Mouse (Mus musculus): ENCODE results near the gene Socs3.

Gene Socs3

DNA sequence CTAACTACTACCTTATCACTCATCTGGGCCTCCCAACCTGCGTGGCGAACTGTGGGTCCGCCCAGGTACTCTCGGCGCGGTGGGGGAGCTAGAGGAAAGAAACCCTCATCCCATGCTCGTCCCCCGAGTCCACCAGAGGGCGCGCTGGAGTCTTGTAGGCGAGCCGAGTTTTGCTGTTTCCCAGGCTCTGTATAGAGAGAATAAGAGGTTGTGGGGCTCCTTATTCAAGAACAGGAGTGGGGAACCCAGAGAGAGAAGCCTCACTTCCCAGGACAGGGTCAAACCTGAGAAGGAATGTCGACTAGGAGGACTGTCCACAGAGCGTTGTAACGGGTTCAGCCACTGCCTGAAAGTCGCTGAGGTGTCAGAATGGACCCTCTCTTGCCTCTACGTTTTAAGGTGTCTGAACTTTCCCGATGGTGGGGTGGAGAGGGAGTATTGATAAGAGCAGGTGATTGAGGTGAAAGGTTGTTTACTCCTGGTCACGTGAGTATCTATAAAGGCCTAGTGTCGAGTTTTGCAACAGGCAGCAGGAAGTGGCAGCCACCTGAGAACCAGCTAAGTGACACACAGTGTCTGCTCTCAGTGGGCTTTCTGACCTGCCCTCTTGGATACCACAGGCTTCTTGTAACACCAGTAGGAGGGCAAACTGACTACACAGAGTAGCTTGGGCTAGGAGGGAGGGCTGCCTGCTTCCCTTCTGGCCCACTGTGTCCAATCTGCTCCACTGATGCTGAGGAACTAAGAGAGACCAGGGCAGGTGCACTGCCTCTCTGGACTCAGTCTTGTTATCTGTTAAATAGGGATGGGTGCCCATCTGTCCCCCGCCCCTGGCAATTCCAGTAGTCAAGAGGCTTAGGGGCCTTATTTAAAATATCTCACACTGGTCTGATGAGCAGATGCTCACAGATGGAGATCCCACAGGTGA, at the start of gene Socs3:
Gene Socs3, minus strand, starts transcription at position 103 of the 928 bp plus-strand sequence.
- in situ Hi-C loops (cut with MboI, MseI), result loop anchor here (5.0 to 10.0 kb wide), 9 partner anchors 47 to 1585 kb away; partner anchors contain the start of genes Tha1 (in 2 of the 2), Tmc6 (in 1 of the 2) and Tmc8 (in 1 of the 2)

- in situ Hi-C loops (cut with MboI, MseI), result loop anchor here in 1 of 2 experiments (5.0 to 10.0 kb wide), 2 partner anchors 51 to 1994 kb away; partner anchors contain the start of gene H3f3b
Measured at GRCm38 (mm10) chr11:118018328-118018727, 48.5 kb upstream of the Socs3 start.

- in situ Hi-C loops (cut with MboI, MseI), result loop anchor here in 1 of 2 experiments (5.0 to 10.0 kb wide), 2 partner anchors 48 to 1991 kb away; partner anchors contain the start of gene H3f3b
Measured at GRCm38 (mm10) chr11:118015381-118016145, 45.7 kb upstream of the Socs3 start.

- in situ Hi-C loops (cut with MboI, MseI), result loop anchor here in 1 of 2 experiments (10.0 kb wide), 1 partner anchor 1990 kb away; the partner anchor contains the start of gene H3f3b
Measured at GRCm38 (mm10) chr11:118014391-118014995, 44.6 kb upstream of the Socs3 start.

DNA sequence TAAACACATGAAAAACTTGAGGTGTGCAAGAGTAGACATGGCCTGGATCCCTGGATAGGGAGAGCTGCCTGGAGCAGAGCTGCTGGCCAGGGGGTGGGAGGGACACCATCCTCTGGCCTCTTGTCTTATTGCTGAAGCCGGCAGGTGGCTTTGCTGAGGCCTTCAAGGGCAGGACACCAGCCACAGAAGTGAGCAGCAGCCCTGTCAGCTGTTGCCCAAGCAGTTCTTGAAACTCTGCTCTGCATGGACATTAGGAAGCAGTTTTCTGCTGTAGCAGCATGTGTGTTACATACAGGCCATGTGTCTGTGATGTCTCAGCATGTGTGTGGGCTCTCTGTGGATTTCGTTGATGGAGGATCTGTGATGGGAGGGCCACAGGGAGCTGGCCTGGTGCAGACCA, 43.5 kb upstream of the Socs3 start:
- in situ Hi-C loops (cut with MboI, MseI), result loop anchor here in 1 of 2 experiments (10.0 kb wide), 1 partner anchor 1989 kb away; the partner anchor contains the start of gene H3f3b

GRCm38 (mm10) chr11:118012595-118012994, 42.7 kb upstream of the Socs3 start:
- in situ Hi-C loops (cut with MboI, MseI), result loop anchor here in 1 of 2 experiments (10.0 kb wide), 1 partner anchor 1988 kb away; the partner anchor contains the start of gene H3f3b

DNA sequence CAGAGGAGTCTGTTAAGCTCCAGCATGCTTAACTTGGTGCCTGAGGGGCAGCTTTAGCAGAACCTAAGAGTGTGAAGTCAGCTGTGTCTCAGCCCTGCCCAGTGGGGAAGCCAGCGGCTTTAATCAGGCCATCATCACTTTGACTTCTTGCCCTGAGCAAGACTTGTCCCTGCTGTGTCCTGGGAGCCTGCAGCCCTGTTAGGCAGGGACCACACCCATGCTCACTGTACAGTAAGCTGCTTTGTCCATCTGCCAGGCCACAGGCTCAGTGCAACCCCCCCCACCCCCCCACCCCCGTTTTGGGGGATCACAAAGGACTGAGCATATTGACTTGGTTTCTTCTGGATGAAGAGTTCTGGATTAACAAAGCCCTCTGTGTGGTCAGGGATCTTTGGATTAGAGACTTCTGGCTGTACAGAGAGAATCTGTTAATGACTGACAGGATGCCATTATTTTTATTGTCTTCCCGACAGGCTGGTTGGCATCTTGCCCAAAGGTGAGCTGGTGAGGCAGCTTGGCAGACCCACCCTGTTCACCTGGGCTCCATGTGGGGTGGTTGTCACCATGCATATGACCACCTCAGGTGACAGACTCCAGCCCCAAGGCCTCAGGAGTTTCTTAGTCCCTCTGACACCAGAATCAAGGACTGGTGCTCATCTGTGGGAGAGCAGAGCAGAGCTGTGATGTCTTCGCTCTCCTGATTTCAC, 40.2 kb upstream of the Socs3 start:
- in situ Hi-C loops (cut with MboI, MseI), result loop anchor here in 1 of 2 experiments (10.0 kb wide), 1 partner anchor 1985 kb away; the partner anchor contains the start of gene H3f3b

- in situ Hi-C loops (cut with MboI, MseI), result no loop called here
Measured at GRCm38 (mm10) chr11:118008843-118009242, 39.0 kb upstream of the Socs3 start.

DNA sequence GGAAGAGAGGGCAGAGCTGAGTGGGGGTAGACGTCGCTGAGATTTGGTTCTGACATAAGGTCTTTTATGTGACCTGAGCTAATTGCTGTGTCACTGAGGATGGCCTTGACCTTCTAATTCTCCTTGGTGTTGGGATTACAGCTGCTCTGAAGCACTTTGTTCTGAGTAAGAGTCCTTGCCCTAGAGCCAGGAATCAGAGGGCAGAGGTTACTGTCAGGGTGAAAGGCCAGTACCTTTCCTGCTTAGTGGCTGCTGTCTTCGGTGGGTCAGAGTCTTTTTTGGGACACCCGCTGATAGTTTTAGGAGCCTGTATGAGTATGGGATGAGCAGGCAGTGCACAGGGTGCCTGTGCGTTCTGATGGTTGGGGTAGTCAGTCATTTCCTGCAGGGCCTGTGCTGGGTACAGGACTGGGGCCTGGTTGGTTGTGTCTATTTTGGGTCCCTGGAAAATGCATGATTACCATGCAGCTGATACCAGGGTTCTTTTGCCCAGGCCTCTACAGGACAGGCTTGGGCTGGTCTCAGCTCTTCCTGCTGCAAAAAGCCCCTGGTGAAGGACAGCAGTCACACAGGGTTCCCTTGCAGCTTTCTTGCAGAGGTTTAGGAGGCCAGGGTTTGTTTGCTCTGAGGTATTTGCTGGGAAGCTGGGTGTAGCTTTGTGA, 38.4 kb upstream of the Socs3 start:
- in situ Hi-C loops (cut with MboI, MseI), result no loop called here

DNA sequence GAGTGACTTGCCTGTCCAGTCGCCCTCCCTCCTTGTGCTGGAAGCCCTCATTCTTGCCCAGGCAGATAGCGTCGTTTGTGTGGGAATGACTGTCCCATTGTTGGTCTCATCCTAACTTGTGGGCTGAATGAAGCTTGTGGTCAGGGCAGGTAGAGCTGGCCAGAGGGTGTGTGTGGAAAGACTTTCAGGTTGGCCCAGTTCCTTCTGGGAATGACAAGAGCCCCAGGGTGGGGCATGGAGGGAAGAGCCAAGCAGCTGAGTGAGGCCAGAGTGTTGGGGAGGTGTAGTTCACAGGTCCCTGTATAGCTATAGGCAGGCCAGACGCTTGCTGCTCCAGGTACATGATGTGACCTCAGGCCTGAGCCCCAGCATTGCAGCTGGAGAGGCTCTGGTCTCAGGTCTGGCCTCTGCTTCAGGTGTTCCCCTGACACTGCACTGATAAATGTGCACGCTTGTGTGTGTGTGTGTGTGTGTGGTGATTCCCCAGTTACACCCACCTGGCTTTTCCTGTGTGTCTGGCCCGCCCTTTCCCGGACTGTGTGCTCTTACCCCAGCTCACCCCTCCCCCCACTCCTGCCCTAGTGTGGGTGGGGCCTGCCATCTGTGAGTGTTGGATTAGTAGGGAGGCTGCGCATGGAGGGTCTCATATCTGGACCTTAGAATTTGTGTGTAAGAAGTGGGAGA, 37.8 kb upstream of the Socs3 start:
- in situ Hi-C loops (cut with MboI, MseI), result no loop called here

DNA sequence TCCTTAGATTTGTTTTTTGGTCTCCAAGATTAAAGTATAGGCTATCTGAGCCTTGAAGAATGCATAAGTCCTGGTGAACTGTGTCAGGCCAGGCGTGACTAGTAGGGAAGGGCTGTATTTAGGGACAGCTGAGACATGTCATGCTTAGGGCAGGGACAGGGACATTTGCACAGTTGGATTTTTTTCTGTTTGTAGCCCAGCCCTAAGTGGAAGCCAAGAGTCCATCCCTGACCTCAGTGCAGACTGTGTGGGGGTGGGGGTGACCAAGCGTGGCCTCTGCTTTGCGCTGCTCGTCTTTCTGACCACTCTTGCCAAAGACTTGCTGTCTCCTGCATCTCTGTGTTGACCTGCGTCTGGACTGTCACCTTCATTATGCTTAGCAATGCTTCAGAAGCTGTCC, 34.4 kb upstream of the Socs3 start:
- in situ Hi-C loops (cut with MboI, MseI), result no loop called here

- in situ Hi-C loops (cut with MboI, MseI), result no loop called here
Measured at GRCm38 (mm10) chr11:118003718-118004117, 33.9 kb upstream of the Socs3 start.

DNA sequence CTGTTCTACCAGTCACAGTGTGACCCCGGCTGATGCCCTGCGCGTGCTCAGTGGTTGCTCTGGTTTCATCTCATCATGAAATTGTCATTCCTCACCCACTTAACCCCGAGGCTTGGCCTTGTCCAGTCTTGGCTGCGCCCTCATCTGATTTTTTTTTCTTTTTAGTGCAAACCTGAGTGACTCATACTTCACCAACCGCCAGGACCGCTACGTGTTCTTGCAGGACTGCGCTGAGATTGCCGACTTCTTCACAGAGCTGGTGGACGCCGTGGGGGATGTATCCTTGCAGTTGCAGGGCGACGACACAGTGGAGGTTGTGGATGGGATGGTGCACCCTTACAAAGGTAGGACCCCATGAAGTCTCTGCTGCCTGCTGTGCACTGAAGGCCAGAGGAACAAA, 33.3 kb upstream of the Socs3 start:
- in situ Hi-C loops (cut with MboI, MseI), result no loop called here

DNA sequence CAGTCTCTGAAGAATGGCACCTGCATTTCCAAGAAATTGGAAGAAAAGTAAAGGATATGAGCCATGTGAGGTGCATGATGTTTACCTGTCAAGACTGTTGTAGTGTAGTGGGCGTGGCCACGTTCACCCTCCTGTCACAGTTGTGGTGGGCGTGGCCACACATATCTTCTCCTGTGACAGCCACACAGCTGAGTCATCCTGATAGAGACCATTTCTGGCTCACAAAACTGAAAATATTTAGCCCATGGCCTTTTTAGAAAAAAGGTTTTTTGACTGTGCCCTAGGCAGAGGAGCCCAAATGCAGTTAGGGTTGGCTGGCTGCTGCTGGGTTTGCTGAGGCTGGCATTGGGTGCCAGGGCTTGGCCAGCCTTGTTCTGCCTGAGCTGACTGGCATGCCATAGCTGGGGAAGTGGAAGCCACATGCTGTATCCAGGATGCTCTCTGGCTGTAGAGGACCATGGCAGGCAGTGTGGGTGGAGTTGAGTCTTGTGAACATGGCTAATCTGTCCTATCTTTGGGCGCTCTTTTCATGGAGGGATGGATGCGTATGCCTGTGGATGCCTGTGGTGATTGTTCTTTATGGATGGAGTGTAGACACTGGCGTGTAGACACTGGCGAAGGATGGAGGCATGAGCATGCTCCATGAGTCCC, 30.8 kb upstream of the Socs3 start:
- in situ Hi-C loops (cut with MboI, MseI), result no loop called here

GRCm38 (mm10) chr11:118000083-118000482, 30.2 kb upstream of the Socs3 start:
- in situ Hi-C loops (cut with MboI, MseI), result no loop called here

DNA sequence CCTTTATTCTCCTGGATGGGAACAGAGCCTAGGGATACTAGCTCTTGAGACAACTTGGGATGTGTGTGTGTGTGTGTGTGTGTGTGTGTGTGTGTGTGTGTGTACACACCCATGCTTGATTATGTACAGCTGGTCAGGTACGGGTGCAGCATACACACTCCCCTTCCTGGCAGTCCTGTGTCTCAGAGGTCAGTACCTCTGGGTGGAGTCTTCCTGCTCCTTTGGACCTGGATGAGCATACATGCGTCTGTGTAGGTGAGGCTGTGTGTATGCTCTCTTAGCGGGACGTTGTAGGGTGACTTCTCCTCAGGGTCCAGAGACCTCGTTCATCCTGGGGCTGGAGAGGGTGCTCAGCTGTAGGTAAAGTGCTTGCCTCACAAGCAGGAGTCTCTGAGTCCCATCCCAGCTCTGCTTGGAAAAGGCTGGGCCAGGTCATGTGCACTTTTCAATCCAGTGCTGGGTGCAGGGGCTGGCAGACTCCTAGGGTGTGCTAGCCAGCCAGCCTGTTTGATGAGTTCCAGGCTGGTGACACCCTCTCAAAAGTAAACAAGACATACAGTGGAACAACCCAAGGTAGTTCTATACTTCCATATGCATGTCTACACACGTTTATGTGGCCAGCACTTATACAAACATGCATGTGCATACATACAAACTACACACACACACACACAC, 29.6 kb upstream of the Socs3 start:
- in situ Hi-C loops (cut with MboI, MseI), result loop anchor here in 1 of 2 experiments (5.0 kb wide), 1 partner anchor 248 kb away; the partner anchor contains the start of gene Cyth1

DNA sequence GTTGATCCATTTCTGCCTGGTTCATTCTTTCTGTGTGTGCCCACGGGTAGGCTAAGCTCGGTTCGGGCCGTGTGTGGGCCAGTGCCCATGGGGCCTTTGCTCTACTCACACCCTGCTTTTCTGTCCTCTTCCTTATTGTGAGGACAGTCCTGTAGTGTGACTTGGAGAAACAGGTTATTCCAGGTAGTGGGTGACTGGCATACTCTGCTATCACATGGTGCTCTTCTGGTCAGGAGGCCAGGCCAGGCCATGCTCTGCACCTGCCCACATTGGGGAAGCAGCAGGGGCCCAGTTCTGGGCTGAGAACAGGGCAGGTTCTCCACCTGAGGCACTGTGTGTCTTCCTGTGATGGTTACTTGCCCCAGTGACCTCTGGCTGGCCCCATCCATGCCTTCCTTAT, 28.5 kb upstream of the Socs3 start:
- in situ Hi-C loops (cut with MboI, MseI), result loop anchor here in 1 of 2 experiments (5.0 kb wide), 1 partner anchor 249 kb away; the partner anchor contains the start of gene Cyth1

DNA sequence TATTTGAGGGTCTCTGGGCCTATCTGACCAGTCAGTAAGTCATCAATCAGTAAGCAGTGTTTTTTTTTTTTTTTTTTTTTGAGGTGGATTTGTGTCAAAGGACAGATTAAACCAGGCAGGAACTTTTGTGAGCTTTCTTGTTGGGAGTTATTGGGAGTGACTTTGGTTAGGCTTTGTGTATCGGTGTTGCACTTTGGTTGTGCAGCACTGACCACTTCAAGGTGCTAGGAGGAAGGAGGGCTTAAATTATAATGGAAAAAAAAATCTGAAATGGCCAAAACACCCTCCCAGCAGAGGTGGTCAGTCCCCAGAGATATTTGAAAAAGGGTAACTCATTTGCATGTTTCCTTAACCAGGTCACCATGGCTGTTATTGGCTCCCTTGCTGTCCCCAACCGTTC, 27.2 kb upstream of the Socs3 start:
- in situ Hi-C loops (cut with MboI, MseI), result loop anchor here in 1 of 2 experiments (5.0 kb wide), 1 partner anchor 250 kb away; the partner anchor contains the start of gene Cyth1

All from T-helper 17 cell (primary cell).